Mouse (Mus musculus): ENCODE data around the gene Mbl2.

- TF ChIP-seq CTCF (IDR thresholded peaks at IDR 0.05; ENCODE audit: extremely low read depth, insufficient read length, insufficient replicate concordance, low read depth, low read length) (no peak), POLR2A (IDR thresholded peaks at IDR 0.05; ENCODE audit: low read depth, low read length) (no peak)
Observed at GRCm38 (mm10) chr19:30205874-30206273, 26.9 kb upstream of the Mbl2 start.
